Mouse (Mus musculus): ENCODE data around the gene Psmb9.

The Psmb9 gene

DNA sequence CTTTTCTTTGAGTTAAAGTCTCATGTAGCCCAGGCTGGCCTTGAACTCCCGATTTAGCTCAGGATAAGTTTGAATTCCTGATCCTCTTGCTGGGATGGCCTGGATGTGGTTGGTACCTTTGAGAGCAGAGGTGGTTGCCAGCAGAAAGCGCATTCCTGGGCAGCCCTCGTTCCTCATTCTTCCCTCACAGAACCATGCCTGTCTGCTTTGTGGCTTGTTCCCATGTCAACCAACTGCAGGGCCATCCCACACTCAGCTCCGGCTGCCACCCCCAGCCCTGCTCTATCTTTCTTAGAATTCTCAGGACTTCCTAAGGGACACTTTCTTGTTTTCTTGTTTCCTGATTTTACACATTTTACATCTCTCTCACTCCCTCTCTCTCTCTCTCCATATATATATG lies 46.1 kb downstream of the Psmb9 start:
- DNase-seq (ENCODE audit: extremely low read depth, insufficient read length, low spot score): no peak

DNA sequence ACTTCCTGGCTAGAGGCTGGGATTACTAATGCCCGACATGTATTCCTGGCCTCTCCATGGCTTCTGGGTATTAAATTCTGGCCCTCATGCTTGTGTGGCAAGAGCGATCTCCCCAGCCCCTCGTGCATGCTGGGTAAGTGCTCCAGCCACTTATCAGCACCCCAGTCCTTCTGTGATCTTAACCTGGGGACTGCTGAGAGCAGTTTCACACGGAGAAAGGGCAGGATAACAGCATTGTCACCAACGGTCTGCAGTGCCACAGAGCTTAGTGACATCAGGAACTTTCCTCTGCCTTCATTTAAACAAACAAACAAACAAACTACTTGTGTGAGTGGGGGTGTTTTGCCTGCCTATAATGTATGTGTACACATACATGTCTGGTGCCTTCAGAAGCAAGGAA lies 47.3 kb downstream of the Psmb9 start:
- no peak for DNase-seq (ENCODE audit: extremely low read depth, insufficient read length, low spot score)

DNA sequence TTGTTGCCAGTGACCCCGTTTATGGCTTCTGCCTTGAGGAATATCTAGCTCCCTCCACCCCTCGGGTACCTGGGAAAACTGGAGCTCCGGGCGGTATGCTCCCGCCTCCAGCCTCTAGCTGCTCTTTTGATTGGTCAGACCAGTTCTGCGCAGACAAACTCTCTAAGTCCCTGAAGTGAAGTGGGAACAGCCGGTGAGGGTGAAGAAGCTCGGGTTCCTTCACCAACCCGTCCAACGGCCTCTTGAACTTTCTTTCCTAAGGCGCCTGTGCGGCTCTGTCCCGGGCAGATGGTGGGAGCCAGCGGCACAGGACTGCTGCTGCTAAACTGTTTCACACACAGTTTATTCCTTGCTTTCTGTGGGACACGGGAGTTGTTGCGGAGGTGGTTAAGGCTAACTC lies 48.1 kb downstream of the Psmb9 start:
- DNase-seq (ENCODE audit: extremely low read depth, insufficient read length, low spot score): no peak

DNA sequence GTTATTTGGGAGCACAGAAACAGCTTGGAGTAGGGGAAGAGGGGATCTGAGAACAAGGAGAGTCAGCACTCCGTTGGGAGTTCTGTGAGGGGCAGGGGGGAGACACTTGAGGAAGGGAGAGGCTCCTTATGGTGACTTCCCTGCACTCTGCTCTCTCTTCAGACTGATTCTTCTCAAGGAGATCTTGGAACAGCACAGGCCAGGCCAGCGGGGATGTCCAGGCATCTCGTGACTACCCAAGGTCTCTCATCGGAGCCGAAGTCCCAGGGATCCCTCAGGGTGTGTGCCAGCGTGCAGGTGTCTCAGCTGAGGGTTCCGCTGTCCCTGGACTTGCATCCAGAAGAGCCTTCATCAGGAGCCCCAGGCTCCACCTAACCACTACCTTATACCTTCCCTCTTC lies 48.9 kb downstream of the Psmb9 start:
- DNase-seq (ENCODE audit: extremely low read depth, insufficient read length, low spot score): no peak

DNA sequence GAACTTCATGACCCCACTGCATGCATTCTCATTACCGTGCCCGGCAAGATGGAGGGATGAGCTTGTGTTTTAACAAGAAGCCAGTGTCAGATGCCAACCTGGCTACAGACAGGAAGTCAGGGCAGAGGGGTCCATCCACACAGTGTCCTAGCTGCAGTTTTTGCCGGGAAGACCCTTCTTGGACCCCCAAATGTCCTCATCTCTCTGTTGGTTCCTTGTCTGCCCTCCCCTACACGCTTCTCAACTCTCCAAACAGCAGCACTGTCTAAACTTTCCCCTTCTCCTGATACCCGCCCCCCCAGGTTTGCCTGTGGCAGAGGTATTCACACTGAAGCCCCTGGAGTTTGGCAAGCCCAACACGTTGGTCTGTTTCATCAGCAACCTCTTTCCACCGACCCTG lies 50.0 kb downstream of the Psmb9 start:
- no peak for DNase-seq (ENCODE audit: extremely low read depth, insufficient read length, low spot score)

DNA sequence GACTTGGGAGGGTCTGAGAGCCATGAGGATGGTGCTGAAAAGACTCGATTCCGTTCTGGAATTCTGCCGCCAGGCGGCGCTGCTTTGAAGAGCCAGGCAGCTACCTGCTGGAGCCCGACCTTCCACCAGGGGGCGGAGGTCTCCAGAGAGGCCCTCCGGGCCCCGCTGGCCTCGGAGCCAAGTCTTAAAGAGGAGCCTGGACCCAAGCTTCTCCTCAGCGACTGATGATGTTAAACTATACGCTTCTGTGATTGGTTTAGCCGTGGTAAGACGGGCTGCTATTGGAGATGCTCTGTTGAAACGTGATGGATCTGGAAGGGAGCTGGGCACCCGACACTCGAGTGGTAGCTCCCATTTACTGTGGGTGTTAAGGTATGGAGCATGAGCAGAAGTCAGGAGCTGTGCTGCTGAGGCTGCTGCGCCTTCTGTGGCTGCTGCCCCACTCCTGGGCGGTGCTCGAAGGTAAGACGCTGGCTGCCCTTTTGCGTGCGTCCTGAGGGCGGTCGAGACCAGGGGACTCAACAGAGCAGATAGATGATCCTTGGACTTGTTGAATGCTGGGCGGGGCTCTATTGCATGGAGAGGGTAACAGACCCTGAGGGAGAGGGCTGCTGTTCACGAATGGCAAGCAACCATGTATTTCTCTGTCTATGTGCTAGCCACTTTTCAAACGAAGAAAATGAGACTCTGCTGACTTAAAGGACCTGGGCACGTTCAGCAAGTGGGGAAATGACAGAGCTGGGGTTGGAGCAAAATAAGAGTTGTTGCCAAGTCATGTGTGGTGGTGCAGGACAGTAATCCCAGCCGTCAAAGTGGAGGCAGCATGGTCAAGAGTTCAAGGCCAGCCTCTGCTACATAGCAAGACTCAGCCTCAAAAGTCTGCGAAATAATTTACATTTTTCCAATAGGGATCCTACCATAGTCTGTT lies 52.0 kb downstream of the Psmb9 start:
- peak; percentile 96 for DNase-seq (ENCODE audit: extremely low read depth, insufficient read length, low spot score)

DNA sequence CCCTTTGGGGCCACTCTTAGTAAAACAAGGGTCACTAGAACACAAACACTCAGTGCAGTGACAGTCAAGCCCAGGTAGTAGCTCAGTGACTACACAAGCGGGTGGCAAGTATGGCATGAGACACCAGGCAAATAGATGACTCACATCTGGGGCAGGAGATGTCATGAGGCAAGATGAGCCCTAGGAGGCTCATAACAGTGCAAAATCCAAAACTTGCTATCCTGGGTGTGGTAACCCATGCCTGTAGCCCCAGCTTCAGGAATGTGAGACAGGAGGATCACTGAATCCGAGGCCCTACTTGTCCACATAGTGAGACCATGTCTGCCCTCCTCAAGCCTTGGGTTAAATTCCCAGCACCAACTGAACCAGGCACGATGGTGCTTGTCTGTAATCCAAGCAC lies 53.1 kb downstream of the Psmb9 start:
- peak; percentile 55 for DNase-seq (ENCODE audit: extremely low read depth, insufficient read length, low spot score)

DNA sequence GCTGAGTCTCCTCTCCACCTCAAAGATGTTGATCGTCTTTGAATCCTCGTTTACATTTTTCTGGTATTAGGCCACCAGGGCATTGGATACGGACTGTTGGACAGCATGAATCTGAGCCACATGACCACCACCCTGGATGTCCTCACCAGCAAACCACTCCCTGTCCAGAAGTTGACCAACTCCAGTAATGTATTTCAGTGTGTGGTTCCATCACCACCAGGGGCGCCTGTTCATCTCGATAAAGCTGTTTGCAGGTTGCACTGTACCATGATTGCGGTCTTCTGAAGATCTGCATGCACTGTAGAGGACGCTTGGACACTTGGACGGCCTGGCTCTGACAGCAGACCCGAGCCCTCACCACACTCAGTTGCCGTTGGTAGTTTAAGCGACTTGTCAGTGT lies 54.3 kb downstream of the Psmb9 start:
- DNase-seq (ENCODE audit: extremely low read depth, insufficient read length, low spot score): no peak
